Mouse (Mus musculus) forebrain, embryonic 13.5 days (tissue): ENCODE results near the gene Actr5. TPM values are rescaled to one million over a fixed set of nuclear protein-coding genes. Genes with fewer than 3 reads are reported as not detected.

Experiments used
- ATAC-seq: fragments of 200-750 bp; cut with Nextera tagmentation; 2 replicates; pipeline ENCODE4 v1.8.0; 2017
- H3K27ac ChIP-seq: fragments of 300-500 bp; sonication (generic); 2 replicates; pipeline ENCODE4 v1.5.1; 2015; ENCODE audit warnings: inconsistent platforms, mild to moderate bottlenecking, moderate library complexity
- H3K27me3 ChIP-seq: fragments of 300-500 bp; sonication (generic); 2 replicates; pipeline ENCODE4 v1.6.1; 2015; ENCODE audit warnings: mild to moderate bottlenecking, inconsistent platforms
- H3K36me3 ChIP-seq: fragments of 300-500 bp; sonication (generic); 2 replicates; pipeline ENCODE4 v1.6.1; 2015; ENCODE audit warnings: mild to moderate bottlenecking, inconsistent platforms; ENCODE audit not compliant: poor library complexity, severe bottlenecking
- H3K4me1 ChIP-seq: fragments of 300-500 bp; sonication (generic); 2 replicates; pipeline ENCODE4 v1.6.1; 2015; ENCODE audit warnings: inconsistent platforms
- H3K4me2 ChIP-seq: fragments of 300-500 bp; sonication (generic); 2 replicates; pipeline ENCODE4 v1.6.1; 2015; ENCODE audit warnings: inconsistent platforms, mild to moderate bottlenecking, moderate library complexity
- H3K4me3 ChIP-seq: fragments of 300-500 bp; sonication (generic); 2 replicates; pipeline ENCODE4 v1.5.1; 2015; ENCODE audit warnings: mild to moderate bottlenecking, inconsistent platforms
- H3K9ac ChIP-seq: fragments of 300-500 bp; sonication (generic); 2 replicates; pipeline ENCODE4 v1.6.1; 2015; ENCODE audit warnings: mild to moderate bottlenecking, inconsistent platforms
- H3K9me3 ChIP-seq: fragments of 300-500 bp; sonication (generic); replicated peaks from 2 replicates; pipeline ENCODE4 v1.6.1; 2016; ENCODE audit warnings: inconsistent platforms
- WGBS: fragments of 180-500 bp; shearing (Covaris S2); methylation state at CpG from one replicate; pipeline ENCODE4 v1.1.7; 2015; 5-methylcytosine and 5-hydroxymethylcytosine counted together
- polyA plus RNA-seq: library from polyadenylated mRNA; unstranded; fragments of >200 nt; fragmentation: Nextera tagmentation; extraction: Ambion mirVana; gene quantifications from 2 replicates; pipeline ENCODE4 v1.2.1, GENCODE M21; 2015

Gene Actr5
- polyA plus RNA-seq, result 11.5 and 14.1 TPM in 2 replicates

DNA sequence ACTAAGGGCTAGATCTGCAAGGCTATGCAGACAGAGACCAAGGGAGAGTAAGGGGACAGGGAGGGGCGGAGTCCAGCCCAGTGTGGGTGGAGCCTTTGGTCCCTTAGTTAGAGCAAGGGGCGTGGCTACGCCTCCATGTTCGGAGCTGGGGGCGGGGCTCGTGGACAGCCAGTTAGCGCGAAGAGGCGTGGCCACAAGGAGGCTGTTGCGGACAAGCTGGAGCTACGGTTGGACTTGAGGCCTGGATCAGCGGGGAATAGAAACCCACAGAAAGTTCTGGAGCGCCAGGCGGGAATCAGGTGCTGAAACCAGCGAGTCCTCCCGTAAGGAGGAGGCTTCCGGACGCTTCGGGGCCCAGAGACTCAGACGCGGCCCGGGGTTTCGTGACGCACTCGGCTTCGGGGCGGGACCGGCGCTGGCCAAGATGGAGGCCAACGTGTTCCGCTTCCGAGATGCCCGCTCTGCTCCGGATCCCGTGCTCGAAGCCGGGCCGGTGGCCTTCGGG is at the start of gene Actr5:
TSS of gene Actr5 (plus strand) at position 171 of the 505 bp plus-strand sequence.
- peak within 1 kb of the TSS; percentile 86 for H3K4me2 ChIP-seq
- ATAC-seq, result peak; percentile 93
- WGBS, result under 1% methylated on average over 28 of the region's 39 CpGs

GRCm38 (mm10) chr2:158579979-158580378 is 44.7 kb upstream of the Actr5 start:
- WGBS, result 19% methylated on average over 4 of the region's 4 CpGs
- Histone ChIP-seq H3K27ac (no peak overlapping the region), H3K27me3 (peaks cover 9% of the 10 kb centered on the region; the same call in 1 of the 2 replicates), H3K4me1 (peaks cover 13% of the 10 kb centered on the region; the same call in 1 of the 2 replicates), H3K4me2 (no peak overlapping the region), H3K9me3 (no peaks in the 10 kb centered on the region), H3K9ac (no peak overlapping the region), H3K36me3 (no peaks in the 10 kb centered on the region), H3K4me3 (no peak overlapping the region)
- ATAC-seq, result no peak

More for the DNA sequence above, at the start of gene Actr5:
- Histone ChIP-seq H3K4me3 (peak within 1 kb of the TSS; percentile 83), H3K27ac (peak within 1 kb of the TSS; percentile 89), H3K4me1 (peaks cover 23% of the 10 kb centered on the region), H3K9me3 (no peaks in the 10 kb centered on the region), H3K36me3 (peaks cover 20% of the 10 kb centered on the region), H3K27me3 (peaks cover 20% of the 10 kb centered on the region), H3K9ac (peak within 1 kb of the TSS; percentile 92)

GRCm38 (mm10) chr2:158584621-158585358 is 39.9 kb upstream of the Actr5 start:
- H3K9ac ChIP-seq, result no peak overlapping the region
- H3K9me3 ChIP-seq, result no peaks in the 10 kb centered on the region
- H3K4me1 ChIP-seq, result peaks cover 30% of the 10 kb centered on the region
- H3K27ac ChIP-seq, result no peak overlapping the region
- H3K36me3 ChIP-seq, result no peaks in the 10 kb centered on the region
- H3K4me3 ChIP-seq, result no peak overlapping the region
- 14% methylated on average over 12 of the region's 12 CpGs for WGBS
- no peak overlapping the region for H3K4me2 ChIP-seq
- peaks cover 19% of the 10 kb centered on the region for H3K27me3 ChIP-seq
- ATAC-seq, result no peak

DNA sequence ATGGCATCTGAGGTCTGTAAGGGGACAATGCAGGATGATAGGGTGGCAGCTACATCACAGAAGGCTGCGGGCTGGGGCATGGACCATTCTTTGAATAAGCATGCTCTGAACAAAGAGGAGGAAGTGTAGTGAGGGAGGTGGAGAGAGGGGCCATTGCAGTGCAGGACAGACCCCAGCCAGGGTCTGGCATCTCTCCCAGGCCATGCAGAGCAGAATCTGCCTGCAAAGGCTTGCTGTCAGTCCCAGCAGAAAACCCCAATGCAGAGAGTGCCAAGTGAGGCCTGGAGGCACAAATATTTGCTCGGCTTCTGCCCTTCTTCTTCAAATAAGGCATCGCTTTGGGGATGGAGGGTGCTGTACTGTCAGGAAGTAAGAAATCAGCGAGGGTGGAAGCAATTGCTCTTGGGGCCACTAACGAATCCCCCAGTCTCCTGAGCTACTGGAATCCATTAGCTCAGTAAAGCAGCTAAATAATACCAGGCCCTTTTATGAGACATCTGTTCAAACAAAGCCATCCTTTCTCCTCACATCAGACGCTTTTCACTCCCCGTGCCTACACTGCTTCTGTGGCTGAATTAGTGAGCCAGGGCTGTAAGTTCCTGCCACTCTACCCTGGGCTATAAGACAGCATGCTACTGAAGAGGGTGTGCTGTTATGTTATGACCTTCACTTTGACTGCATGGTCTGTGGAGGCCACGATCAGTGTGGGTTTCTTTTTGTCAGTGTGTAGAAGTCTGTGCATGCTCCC is 36.0 kb upstream of the Actr5 start:
- H3K27ac ChIP-seq, result peak overlapping the region; percentile 91
- H3K4me2 ChIP-seq, result peak overlapping the region; percentile 2
- peak; percentile 86 for ATAC-seq
- H3K4me1 ChIP-seq, result peaks cover 45% of the 10 kb centered on the region
- 11% methylated on average over 8 of the region's 8 CpGs for WGBS
- H3K9me3 ChIP-seq, result no peaks in the 10 kb centered on the region
- peak overlapping the region; percentile 50 for H3K9ac ChIP-seq
- H3K36me3 ChIP-seq, result no peaks in the 10 kb centered on the region
- peaks cover 16% of the 10 kb centered on the region for H3K27me3 ChIP-seq
- H3K4me3 ChIP-seq, result no peak overlapping the region

GRCm38 (mm10) chr2:158590495-158590894 is 34.2 kb upstream of the Actr5 start:
- Histone ChIP-seq H3K36me3 (no peaks in the 10 kb centered on the region), H3K4me1 (peaks cover 48% of the 10 kb centered on the region), H3K4me3 (no peak overlapping the region), H3K9ac (no peak overlapping the region), H3K27me3 (peaks cover 5% of the 10 kb centered on the region), H3K4me2 (no peak overlapping the region), H3K9me3 (no peaks in the 10 kb centered on the region), H3K27ac (no peak overlapping the region)
- 36% methylated on average over 3 of the region's 3 CpGs for WGBS
- no peak for ATAC-seq

DNA sequence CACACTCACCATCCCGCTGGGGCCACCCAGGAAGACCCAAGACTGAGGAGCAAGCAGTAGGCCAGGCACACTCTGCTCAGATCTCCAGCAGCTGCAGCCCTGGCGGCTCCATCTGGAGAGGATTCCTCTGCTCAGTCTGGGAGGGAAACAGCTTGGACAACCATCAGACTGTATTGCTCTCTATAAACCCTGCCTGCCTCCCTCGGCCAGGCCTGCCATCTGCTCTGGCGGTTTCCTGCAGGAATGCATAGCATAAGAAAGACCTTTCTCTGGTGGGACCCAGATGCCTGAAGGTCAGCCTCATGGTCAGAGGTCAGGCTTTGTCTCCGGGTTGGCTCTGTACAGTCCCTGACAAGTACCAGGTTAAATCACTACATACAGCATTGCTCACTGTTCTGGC is 33.4 kb upstream of the Actr5 start:
- no peak overlapping the region for H3K4me2 ChIP-seq
- ATAC-seq, result 0 out of 2 replicates have a peak, but pooled peaks have one; percentile 34
- H3K27ac ChIP-seq, result 0 out of 2 replicates have a peak overlapping the region, but pooled peaks have one; percentile 3
- no peak overlapping the region for H3K9ac ChIP-seq
- no peak overlapping the region for H3K4me3 ChIP-seq
- no peaks in the 10 kb centered on the region for H3K36me3 ChIP-seq
- peaks cover 8% of the 10 kb centered on the region for H3K27me3 ChIP-seq
- peaks cover 56% of the 10 kb centered on the region for H3K4me1 ChIP-seq
- no peaks in the 10 kb centered on the region for H3K9me3 ChIP-seq
- WGBS, result 58% methylated on average over 5 of the region's 5 CpGs

- Histone ChIP-seq H3K4me3 (no peak overlapping the region), H3K9me3 (no peaks in the 10 kb centered on the region), H3K36me3 (no peaks in the 10 kb centered on the region), H3K27ac (no peak overlapping the region), H3K4me1 (peaks cover 58% of the 10 kb centered on the region), H3K27me3 (0 out of 2 replicates have a peak, but pooled peaks cover 12% of the 10 kb centered on the region), H3K9ac (no peak overlapping the region), H3K4me2 (no peak overlapping the region)
- 83% methylated on average over 4 of the region's 4 CpGs for WGBS
- no peak for ATAC-seq
These were observed 31.3 kb upstream of the Actr5 start for GRCm38 (mm10) chr2:158593371-158593770.

GRCm38 (mm10) chr2:158595103-158595502 is 29.6 kb upstream of the Actr5 start:
- WGBS, result under 1% methylated on average over 12 of the region's 12 CpGs
- H3K4me1 ChIP-seq, result peaks cover 58% of the 10 kb centered on the region
- peak; percentile 76 for ATAC-seq
- peak overlapping the region; percentile 17; the same call in 1 of the 2 replicates for H3K4me3 ChIP-seq
- H3K36me3 ChIP-seq, result no peaks in the 10 kb centered on the region
- peak overlapping the region; percentile 51; the same call in 1 of the 2 replicates for H3K9ac ChIP-seq
- H3K27ac ChIP-seq, result peak overlapping the region; percentile 60
- peaks cover 24% of the 10 kb centered on the region; the same call in 1 of the 2 replicates for H3K27me3 ChIP-seq
- H3K4me2 ChIP-seq, result peak overlapping the region; percentile 49
- no peaks in the 10 kb centered on the region for H3K9me3 ChIP-seq

DNA sequence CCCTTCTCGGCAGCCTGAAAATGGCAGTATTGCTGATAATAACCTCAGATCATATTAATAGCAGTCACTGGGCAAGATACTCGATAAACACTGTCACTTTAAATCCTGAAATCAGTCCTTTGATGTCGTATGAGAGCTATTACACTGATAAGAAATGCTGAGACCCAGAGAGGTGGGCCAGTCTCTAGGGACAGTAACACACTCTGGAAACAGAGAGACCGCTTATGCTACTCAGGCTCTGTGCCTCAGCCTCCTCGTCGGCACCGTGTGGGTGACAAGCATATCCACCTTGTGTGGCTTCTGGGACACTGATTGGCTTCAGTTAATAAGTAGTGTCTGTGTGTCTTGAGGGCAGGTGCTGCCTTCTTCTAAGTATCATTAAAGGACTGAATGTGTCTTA is 29.1 kb upstream of the Actr5 start:
- peak overlapping the region; percentile 60 for H3K27ac ChIP-seq
- H3K4me3 ChIP-seq, result peak overlapping the region; percentile 17; the same call in 1 of the 2 replicates
- ATAC-seq, result no peak
- H3K4me2 ChIP-seq, result peak overlapping the region; percentile 49
- peak overlapping the region; percentile 51 for H3K9ac ChIP-seq
- 10% methylated on average over 7 of the region's 7 CpGs for WGBS
- H3K4me1 ChIP-seq, result peaks cover 58% of the 10 kb centered on the region
- no peaks in the 10 kb centered on the region for H3K36me3 ChIP-seq
- H3K9me3 ChIP-seq, result no peaks in the 10 kb centered on the region
- peaks cover 24% of the 10 kb centered on the region; the same call in 1 of the 2 replicates for H3K27me3 ChIP-seq

DNA sequence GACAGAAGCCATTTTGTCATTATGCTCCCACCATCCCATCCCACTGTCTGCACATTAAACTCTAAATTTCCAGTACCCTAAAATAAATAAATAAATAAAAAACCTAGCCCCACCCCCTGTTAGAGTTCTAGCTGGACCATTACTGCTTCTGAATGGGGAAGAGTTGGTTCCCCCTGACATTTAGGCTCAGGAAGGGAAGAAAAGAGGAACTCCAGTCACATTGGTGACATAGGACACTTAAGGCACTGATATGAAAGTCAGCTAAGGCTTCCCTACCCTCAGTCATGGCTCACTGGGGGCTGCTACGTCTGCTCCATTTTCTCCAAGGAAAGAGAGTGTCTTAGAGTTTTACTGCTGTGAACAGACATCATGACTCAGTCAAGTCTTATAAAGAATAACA is 27.9 kb upstream of the Actr5 start:
- no peak for ATAC-seq
- H3K27ac ChIP-seq, result no peak overlapping the region; the same call in 1 of the 2 replicates
- WGBS, result 74% methylated on average over 1 of the region's 1 CpGs

DNA sequence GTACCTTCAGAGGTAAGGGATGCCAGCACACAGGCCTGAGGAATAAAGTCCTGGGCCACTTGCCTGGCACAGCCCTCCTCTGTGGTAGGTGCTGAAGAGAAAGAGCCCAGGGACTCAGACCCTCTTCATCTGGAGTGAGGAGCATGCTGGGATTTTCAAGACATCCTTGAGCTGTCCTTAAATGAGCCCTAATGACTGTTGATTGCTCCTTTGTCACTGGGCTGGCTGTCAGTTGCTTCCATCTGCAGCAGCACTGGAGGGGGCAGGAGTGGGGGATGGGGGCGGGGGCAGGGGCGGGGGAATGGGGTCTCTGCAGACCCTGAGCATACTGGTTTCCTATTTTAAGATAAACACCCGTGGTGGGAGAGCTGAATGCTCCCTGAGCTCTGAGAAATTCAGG is 24.2 kb upstream of the Actr5 start:
- Histone ChIP-seq H3K4me2 (no peak overlapping the region), H3K9me3 (no peaks in the 10 kb centered on the region), H3K4me3 (no peak overlapping the region), H3K4me1 (peaks cover 66% of the 10 kb centered on the region), H3K27me3 (peaks cover 42% of the 10 kb centered on the region), H3K9ac (no peak overlapping the region), H3K36me3 (no peaks in the 10 kb centered on the region), H3K27ac (peak overlapping the region; percentile 79)
- WGBS, result 16% methylated on average over 3 of the region's 3 CpGs
- peak; percentile 80 for ATAC-seq

More for the DNA sequence above, 27.9 kb upstream of the Actr5 start:
- no peaks in the 10 kb centered on the region for H3K9me3 ChIP-seq
- no peak overlapping the region for H3K4me3 ChIP-seq
- no peak overlapping the region for H3K4me2 ChIP-seq
- no peaks in the 10 kb centered on the region for H3K36me3 ChIP-seq
- H3K9ac ChIP-seq, result no peak overlapping the region
- H3K4me1 ChIP-seq, result peaks cover 57% of the 10 kb centered on the region
- H3K27me3 ChIP-seq, result peaks cover 29% of the 10 kb centered on the region; the same call in 1 of the 2 replicates

GRCm38 (mm10) chr2:158601326-158601725 is 23.4 kb upstream of the Actr5 start:
- peaks cover 64% of the 10 kb centered on the region for H3K4me1 ChIP-seq
- peak overlapping the region; percentile 79 for H3K27ac ChIP-seq
- H3K9me3 ChIP-seq, result no peaks in the 10 kb centered on the region
- H3K9ac ChIP-seq, result no peak overlapping the region
- no peak overlapping the region for H3K4me2 ChIP-seq
- no peak overlapping the region for H3K4me3 ChIP-seq
- no peak for ATAC-seq
- H3K36me3 ChIP-seq, result no peaks in the 10 kb centered on the region
- peaks cover 44% of the 10 kb centered on the region for H3K27me3 ChIP-seq
- WGBS, result 90% methylated on average over 1 of the region's 1 CpGs
